Mouse (Mus musculus): ENCODE data around the gene Mef2a.

The Mef2a gene

GRCm38 (mm10) chr7:67372729-67373583, at the start of gene Mef2a:
Mef2a (minus strand) TSS chr7:67372858.
- peak; percentile 97 to 98 for DNase-seq

DNA sequence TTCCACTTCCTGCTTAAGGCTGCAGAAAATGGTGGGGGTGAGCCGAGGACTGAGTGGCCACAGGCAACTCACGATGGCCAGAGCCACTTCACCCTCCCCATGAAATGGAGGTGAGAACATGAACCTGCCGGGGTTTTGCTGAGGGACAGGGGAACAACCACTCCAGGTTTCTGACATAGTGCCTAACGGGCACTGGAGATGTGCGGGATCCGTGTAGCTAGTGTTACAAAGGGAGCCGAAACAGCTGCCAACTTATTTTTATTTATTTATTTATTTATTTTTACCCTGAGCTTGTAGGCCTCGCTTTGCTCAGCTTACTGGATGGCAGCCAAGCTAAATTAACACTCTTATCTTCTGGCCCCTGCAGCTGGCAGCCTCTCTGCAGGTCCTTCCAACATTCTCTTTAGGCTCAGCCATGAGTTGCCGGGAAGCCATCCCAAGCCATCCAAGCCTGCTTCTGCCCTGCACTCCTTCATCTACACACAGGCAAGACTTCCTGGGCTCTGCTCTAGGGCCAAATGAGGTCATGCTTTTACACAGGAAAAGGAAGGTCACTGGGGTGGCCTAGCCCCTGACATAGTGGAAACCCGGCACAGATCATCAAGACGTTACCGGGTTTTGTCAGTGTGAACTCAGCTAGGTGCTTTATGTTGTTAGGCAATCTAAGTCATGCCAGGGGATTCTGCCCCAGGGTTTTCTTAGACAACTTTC, 49.0 kb upstream of the Mef2a start:
- DNase-seq: peak; percentile 30 to 58

GRCm38 (mm10) chr7:67421088-67421475, 48.4 kb upstream of the Mef2a start:
- no peak for DNase-seq

DNA sequence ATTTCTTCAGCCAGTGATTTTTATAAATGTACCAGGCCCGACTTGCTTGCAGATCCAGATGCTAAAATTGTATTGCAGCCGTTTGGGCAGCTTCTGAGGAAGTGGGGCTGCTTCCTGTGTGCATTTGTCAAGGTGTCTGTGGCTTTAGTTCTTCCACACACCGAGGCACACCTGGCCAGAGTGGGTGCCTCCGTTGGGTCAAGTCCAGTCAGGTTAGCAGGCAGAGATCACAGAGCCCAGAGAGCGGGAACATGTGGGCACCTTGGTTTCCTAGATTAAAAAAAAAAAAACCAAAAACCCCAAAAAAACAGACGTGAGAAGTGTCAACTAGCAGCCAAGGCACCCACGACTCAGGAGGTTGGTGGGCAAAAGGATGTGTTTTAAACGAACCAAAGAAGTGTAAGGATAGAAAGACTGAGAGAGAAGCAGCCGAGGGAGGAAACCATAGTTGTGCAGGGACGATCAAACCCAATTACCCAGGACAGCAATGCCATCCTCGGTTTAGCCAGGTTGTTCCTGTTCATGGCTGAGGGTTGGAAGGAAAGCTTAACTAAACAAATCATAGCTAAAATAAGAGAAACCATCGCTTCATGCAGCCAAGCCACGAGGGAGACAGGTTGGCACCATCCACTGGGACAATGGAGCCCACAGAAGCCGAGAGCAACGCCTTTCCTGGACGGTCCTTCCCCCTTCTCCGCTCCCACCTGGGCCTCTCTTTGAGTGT, 47.1 kb upstream of the Mef2a start:
- DNase-seq: no peak

DNA sequence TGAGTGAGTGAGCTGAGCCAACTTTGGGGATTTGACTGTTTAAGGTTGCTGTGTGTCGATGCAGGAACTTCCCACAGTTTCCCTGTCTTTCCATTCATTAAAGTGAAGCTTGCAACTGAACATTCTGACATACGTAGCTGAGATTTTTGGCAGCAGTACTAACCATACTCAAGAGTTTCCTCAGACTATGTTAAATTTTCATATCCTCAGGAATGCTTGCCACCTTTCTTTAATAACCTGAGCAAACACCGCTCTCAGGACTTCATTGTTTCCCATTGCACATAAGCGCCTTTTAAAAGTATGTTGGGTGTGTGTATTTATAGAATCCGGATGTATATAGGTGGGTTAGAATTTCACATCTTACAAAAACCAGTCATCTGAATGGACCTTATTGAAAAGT, 45.5 kb upstream of the Mef2a start:
- DNase-seq: no peak

GRCm38 (mm10) chr7:67414766-67415165, 42.1 kb upstream of the Mef2a start:
- no peak for DNase-seq

GRCm38 (mm10) chr7:67412686-67413085, 40.0 kb upstream of the Mef2a start:
- no peak for DNase-seq

DNA sequence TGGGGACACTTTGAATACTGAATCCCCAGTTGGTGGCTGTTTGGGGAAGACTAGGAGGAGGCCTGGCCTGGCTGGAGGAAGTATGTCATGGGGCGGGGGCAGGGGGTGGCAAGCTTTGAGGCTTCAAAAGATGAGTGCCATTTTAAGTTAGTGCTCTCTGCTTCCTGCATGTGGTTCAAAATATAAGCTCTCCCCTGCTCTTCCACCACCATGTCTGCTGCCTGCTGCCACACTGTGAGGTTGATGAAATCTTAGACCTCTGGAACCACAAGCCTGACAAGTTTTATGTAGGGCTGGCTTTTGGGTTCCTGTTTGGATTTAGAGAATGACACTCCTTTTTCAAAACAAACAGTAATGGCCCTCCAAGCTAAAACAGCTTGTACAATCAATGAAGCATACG, 34.4 kb upstream of the Mef2a start:
- DNase-seq: no peak

- no peak for DNase-seq
Measured at GRCm38 (mm10) chr7:67404176-67404575, 31.5 kb upstream of the Mef2a start.

GRCm38 (mm10) chr7:67402353-67402752, 29.7 kb upstream of the Mef2a start:
- DNase-seq: no peak

DNA sequence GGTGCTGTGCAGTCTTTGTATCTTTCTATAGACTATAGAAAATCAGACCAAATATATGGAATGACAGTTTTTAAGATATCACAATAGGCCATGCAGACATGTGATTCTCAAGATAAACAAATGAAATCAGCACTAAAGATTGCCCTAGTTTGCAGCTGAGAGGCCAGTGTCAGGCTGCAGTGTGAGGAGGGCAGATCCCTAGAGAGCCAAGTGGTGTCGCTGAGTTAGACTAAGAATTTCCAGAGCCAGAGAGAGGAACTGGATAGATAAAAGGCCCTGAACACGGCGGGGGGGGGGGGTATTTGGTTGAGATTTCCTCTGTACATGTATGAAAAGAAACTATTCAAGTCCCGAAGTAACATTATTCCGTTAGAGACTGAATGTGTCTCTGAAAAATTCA, 28.7 kb upstream of the Mef2a start:
- DNase-seq: no peak

GRCm38 (mm10) chr7:67390760-67391159, 18.1 kb upstream of the Mef2a start:
- no peak for DNase-seq

- no peak for DNase-seq
Measured at GRCm38 (mm10) chr7:67390095-67390494, 17.4 kb upstream of the Mef2a start.

GRCm38 (mm10) chr7:67384942-67385872, 12.5 kb upstream of the Mef2a start:
- peak in 1 of 2 experiments; percentile 29 for DNase-seq

GRCm38 (mm10) chr7:67380174-67381129, 7.8 kb upstream of the Mef2a start:
- no peak for DNase-seq

DNA sequence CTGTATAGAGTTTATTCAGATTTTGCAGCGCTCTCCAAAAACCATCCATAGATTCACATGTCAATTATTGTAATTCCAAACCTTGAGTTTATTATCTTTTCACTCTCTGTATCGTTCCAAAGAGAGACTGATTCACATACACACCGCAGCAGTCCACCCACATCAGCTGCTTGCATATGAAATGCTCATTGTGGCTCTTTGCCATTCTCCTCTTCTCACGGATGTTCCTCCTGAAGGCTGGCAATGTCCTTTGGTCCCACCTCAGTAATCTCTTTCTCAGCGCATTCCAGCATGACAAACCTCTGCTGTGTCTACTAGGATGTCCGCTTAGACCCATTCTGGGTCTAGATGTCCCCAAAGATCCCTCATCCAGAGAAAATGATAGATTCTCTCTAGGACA, 4.1 kb upstream of the Mef2a start:
- no peak for DNase-seq

- peak; percentile 19 to 42 for DNase-seq
Measured at GRCm38 (mm10) chr7:67373975-67374374, 1.3 kb upstream of the Mef2a start.

DNA sequence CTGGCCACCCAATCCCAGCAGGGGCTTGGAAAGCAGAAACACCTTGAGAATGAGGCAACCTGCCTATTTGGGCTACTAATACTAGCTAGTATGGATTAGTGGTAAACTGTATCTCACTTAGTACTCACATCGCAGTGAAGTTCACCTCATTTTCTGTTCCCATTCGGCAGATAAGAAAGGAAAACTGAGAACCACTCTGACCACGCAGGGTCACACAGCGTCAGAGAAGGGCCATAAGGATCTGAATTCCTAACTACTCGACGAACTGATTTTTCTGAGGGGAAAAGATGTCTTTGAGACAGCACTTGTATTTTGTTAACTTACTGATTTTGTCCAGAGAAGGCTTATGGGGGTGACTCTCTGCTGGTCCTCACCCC, 914 bp upstream of the Mef2a start:
- no peak for DNase-seq

DNA sequence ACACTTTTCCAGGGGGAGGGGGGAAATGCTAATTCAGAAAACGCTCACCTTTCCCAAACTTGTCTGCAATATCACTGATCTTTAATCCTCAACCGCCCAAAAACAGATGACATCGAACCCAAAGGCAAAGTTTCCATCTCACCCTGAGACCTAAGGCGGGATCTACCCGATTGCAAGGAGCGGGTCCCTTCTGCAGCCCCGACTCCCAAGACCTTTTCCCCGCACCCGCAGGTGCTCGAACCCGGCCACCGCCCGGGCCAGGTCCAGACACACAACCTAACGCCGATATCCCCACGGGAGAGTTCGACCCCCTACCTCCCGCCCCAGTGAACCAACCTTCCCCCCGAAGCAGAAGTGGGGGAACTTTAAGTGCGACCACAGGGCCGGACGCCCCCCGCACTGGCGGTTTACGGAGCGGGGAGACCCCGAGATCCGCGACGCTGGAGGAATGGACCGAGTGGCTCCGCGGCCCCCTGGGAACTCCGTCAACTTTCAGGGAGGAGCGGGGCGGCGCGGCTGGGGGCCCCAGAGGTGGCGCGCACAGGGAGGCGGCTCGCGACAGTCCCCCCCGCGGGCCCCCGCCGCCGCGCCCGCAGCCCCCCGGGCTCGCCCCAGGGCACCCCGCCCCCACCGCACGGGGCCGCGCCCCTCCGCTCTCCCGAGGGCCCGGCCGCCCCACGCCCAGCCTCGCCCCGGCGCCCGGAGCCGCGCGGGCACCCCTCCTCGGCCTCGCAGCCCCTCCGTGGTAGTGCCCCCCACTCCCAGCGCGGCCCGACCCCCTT, 576 bp downstream of the Mef2a start:
- peak; percentile 59 to 66 for DNase-seq

GRCm38 (mm10) chr7:67371351-67371890, 1.2 kb downstream of the Mef2a start:
- no peak for DNase-seq

Data from kidney, postnatal 4 days (tissue).